Mouse (Mus musculus): ENCODE data around the gene Bag6.

Bag6 gene

GRCm38 (mm10) chr17:35146139-35146538 lies 11.2 kb downstream of the Bag6 start:
- no peak for DNase-seq (ENCODE audit: inconsistent age in 2 of 2, low spot score in 1 of 2)

- no peak for DNase-seq (ENCODE audit: inconsistent age in 2 of 2, low spot score in 1 of 2)
These were observed 12.4 kb downstream of the Bag6 start for GRCm38 (mm10) chr17:35147348-35147747.

GRCm38 (mm10) chr17:35147922-35148639 lies 13.1 kb downstream of the Bag6 start:
- peak in 1 of 2 experiments; percentile 75 for DNase-seq (ENCODE audit: inconsistent age in 2 of 2, low spot score in 1 of 2)

GRCm38 (mm10) chr17:35152121-35152520 lies 17.1 kb downstream of the Bag6 start:
- DNase-seq (ENCODE audit: inconsistent age in 2 of 2, low spot score in 1 of 2) = no peak

GRCm38 (mm10) chr17:35153077-35153476 lies 18.1 kb downstream of the Bag6 start:
- DNase-seq (ENCODE audit: inconsistent age in 2 of 2, low spot score in 1 of 2) = no peak

- DNase-seq (ENCODE audit: inconsistent age in 2 of 2, low spot score in 1 of 2) = no peak
These were observed 19.0 kb downstream of the Bag6 start for GRCm38 (mm10) chr17:35153931-35154330.

- DNase-seq (ENCODE audit: inconsistent age in 2 of 2, low spot score in 1 of 2) = no peak
These were observed 19.6 kb downstream of the Bag6 start for GRCm38 (mm10) chr17:35154616-35155015.

GRCm38 (mm10) chr17:35155451-35155850 lies 20.5 kb downstream of the Bag6 start:
- no peak for DNase-seq (ENCODE audit: inconsistent age in 2 of 2, low spot score in 1 of 2)

GRCm38 (mm10) chr17:35156461-35157200 lies 21.7 kb downstream of the Bag6 start:
- no peak for DNase-seq (ENCODE audit: inconsistent age in 2 of 2, low spot score in 1 of 2)

- DNase-seq (ENCODE audit: inconsistent age in 2 of 2, low spot score in 1 of 2) = no peak
These were observed 22.3 kb downstream of the Bag6 start for GRCm38 (mm10) chr17:35157254-35157653.

- no peak for DNase-seq (ENCODE audit: inconsistent age in 2 of 2, low spot score in 1 of 2)
These were observed 22.7 kb downstream of the Bag6 start for GRCm38 (mm10) chr17:35157661-35158175.

GRCm38 (mm10) chr17:35158850-35159593 lies 24.0 kb downstream of the Bag6 start:
- no peak for DNase-seq (ENCODE audit: inconsistent age in 2 of 2, low spot score in 1 of 2)

- no peak for DNase-seq (ENCODE audit: inconsistent age in 2 of 2, low spot score in 1 of 2)
These were observed 24.7 kb downstream of the Bag6 start for GRCm38 (mm10) chr17:35159638-35160037.

GRCm38 (mm10) chr17:35161421-35161820 lies 26.4 kb downstream of the Bag6 start:
- DNase-seq (ENCODE audit: inconsistent age in 2 of 2, low spot score in 1 of 2) = no peak

GRCm38 (mm10) chr17:35162121-35162520 lies 27.1 kb downstream of the Bag6 start:
- peak in 1 of 2 experiments; percentile 61 for DNase-seq (ENCODE audit: inconsistent age in 2 of 2, low spot score in 1 of 2)

- peak; percentile 63 to 83 for DNase-seq (ENCODE audit: inconsistent age in 2 of 2, low spot score in 1 of 2)
These were observed 27.8 kb downstream of the Bag6 start for GRCm38 (mm10) chr17:35162730-35163129.

GRCm38 (mm10) chr17:35163326-35164081 lies 28.5 kb downstream of the Bag6 start:
- DNase-seq (ENCODE audit: inconsistent age in 2 of 2, low spot score in 1 of 2) = peak in 1 of 2 experiments; percentile 80

- no peak for DNase-seq (ENCODE audit: inconsistent age in 2 of 2, low spot score in 1 of 2)
These were observed 29.2 kb downstream of the Bag6 start for GRCm38 (mm10) chr17:35164218-35164567.

GRCm38 (mm10) chr17:35164568-35165450 lies 29.8 kb downstream of the Bag6 start, which contains the start of gene Prrc2a:
Gene Prrc2a, minus strand, starts transcription at chr17:35164897.
- DNase-seq (ENCODE audit: inconsistent age in 2 of 2, low spot score in 1 of 2) = peak; percentile 99 to 100
